In genomic region chr6:82043634-82044033, GRCm38 (mm10) we compare ENCODE assay signal across 12 mouse cellular contexts. TPM values are rescaled to one million over a fixed set of nuclear protein-coding genes. Genes with fewer than 3 reads are reported as not detected.
DNase-seq lines count a peak whose midpoint lies in the region; ATAC-seq and TF ChIP-seq lines count a peak whose summit lies in the region.
"Had no signal": no experiment of that assay in that cellular context is flagged by ENCODE, and none has a peak within 500 bp of the region (broad histone marks: within the 10 kb centered on the region; RNA-seq: fewer than 3 reads in every experiment).

No protein-coding gene starts in this region.

- ATAC-seq in heart, embryonic 13.5 days (ENCODE audit: extremely low read depth, insufficient number of reproducible peaks, low FRiP score, low TSS enrichment), result no peak
- ATAC-seq in liver, embryonic 11.5 days (replicated peaks; ENCODE audit: low FRiP score), result no peak

- TF ChIP-seq CTCF in cortical plate, adult 2 months (IDR thresholded peaks at IDR 0.05; ENCODE audit: extremely low read depth, insufficient read depth, low read length), result no peak

- DNase-seq in heart, adult 18-20 months, result no peak
- peak; percentile 83 for DNase-seq in kidney, adult 9 months
- DNase-seq in liver, embryonic 11.5 days (ENCODE audit: low spot score), result no peak
- DNase-seq in cerebellum, postnatal 4 days (ENCODE audit: low spot score in 2 of 2), result no peak
- no peak for DNase-seq in left cerebral cortex, adult 8-10 months (ENCODE audit: low spot score in 2 of 2)
- no peak for DNase-seq in gastrocnemius, postnatal 10 days
- DNase-seq: cerebellum, postnatal 14 days; gastrocnemius, postnatal 36 days; lung, adult 18-20 months had no signal

- WGBS in heart, embryonic 13.5 days, result 59% methylated on average over 4 of the region's 4 CpGs
- 46% methylated on average over 4 of the region's 4 CpGs for WGBS in liver, embryonic 11.5 days

- no peak for TF ChIP-seq POLR2A in cortical plate, adult 2 months (IDR thresholded peaks at IDR 0.05; ENCODE audit: extremely low read depth, insufficient read depth, low read length)

- H3K9ac ChIP-seq in heart, embryonic 13.5 days, result 0 out of 2 replicates have a peak overlapping the region, but pooled peaks have one; percentile 83
- H3K9ac ChIP-seq in liver, embryonic 11.5 days (ENCODE audit: low read depth, low read length), result no peak overlapping the region
- H3K9ac ChIP-seq: forebrain, embryonic 12.5 days had no signal

- peaks cover 35% of the 10 kb centered on the region for H3K27me3 ChIP-seq in heart, embryonic 13.5 days (replicated peaks)
- peaks cover 31% of the 10 kb centered on the region for H3K27me3 ChIP-seq in liver, embryonic 11.5 days (replicated peaks; ENCODE audit: control insufficient read depth, insufficient read depth, low read length)

- no peaks in the 10 kb centered on the region for H3K36me3 ChIP-seq in heart, embryonic 13.5 days
- no peaks in the 10 kb centered on the region for H3K36me3 ChIP-seq in liver, embryonic 11.5 days (ENCODE audit: control insufficient read depth, insufficient read depth, low read length)
- H3K36me3 ChIP-seq: forebrain, embryonic 12.5 days had no signal

- peak overlapping the region; percentile 74; the same call in 1 of the 2 replicates for H3K4me3 ChIP-seq in heart, embryonic 13.5 days
- H3K4me3 ChIP-seq in cortical plate, adult 2 months (ENCODE audit: insufficient read depth, low read length), result peak overlapping the region; percentile 44; the same call in 1 of the 2 replicates
- H3K4me3 ChIP-seq in liver, embryonic 11.5 days (ENCODE audit: low read depth, low read length), result no peak overlapping the region

- peaks cover 55% of the 10 kb centered on the region for H3K4me1 ChIP-seq in heart, embryonic 13.5 days
- H3K4me1 ChIP-seq in cortical plate, adult 2 months (ENCODE audit: control insufficient read depth, insufficient read depth, low read length), result no peaks in the 10 kb centered on the region
- 0 out of 2 replicates have a peak, but pooled peaks cover 6% of the 10 kb centered on the region for H3K4me1 ChIP-seq in liver, embryonic 11.5 days (replicated peaks; ENCODE audit: control insufficient read depth, insufficient read depth, low read length)

- H3K27ac ChIP-seq in heart, embryonic 13.5 days (replicated peaks), result no peak overlapping the region
- no peak overlapping the region for H3K27ac ChIP-seq in cortical plate, adult 2 months (ENCODE audit: insufficient read depth, low read length)
- no peak overlapping the region for H3K27ac ChIP-seq in liver, embryonic 11.5 days (ENCODE audit: low read depth, low read length)
- H3K27ac ChIP-seq: forebrain, embryonic 12.5 days had no signal

- H3K9me3 ChIP-seq in heart, embryonic 13.5 days, result no peaks in the 10 kb centered on the region
- no peaks in the 10 kb centered on the region for H3K9me3 ChIP-seq in liver, embryonic 11.5 days (ENCODE audit: control insufficient read depth, low read length)
- H3K9me3 ChIP-seq: forebrain, embryonic 12.5 days had no signal

- H3K4me2 ChIP-seq in heart, embryonic 13.5 days, result peak overlapping the region; percentile 99
- H3K4me2 ChIP-seq in liver, embryonic 11.5 days, result peak overlapping the region; percentile 58; the same call in 1 of the 2 replicates

RNA-seq across cellular contexts. Expression of gene Eva1a, which starts 2.8 kb away (rescaled TPM):
- 6.9 and 7.9 TPM in 2 replicates for polyA plus RNA-seq in heart, embryonic 13.5 days (2015; fragmentation: Nextera tagmentation; extraction: Ambion mirVana)
- 1 to 10 TPM; 2.0 to 3.7 TPM for total RNA-seq in heart, adult 18-20 months (2021)
- polyA plus RNA-seq in cortical plate, adult 2 months (2012; rRNA removed), result 17.1 and 17.3 TPM in 2 replicates
- polyA plus RNA-seq in liver, embryonic 11.5 days (2014; fragmentation: Nextera tagmentation; extraction: Ambion mirVana), result 4.2 and 4.6 TPM in 2 replicates
- 10 to 100 TPM; 10.2 to 13.8 (median 13.0) TPM for total RNA-seq in left cerebral cortex, adult 8-10 months (2022)
- total RNA-seq in gastrocnemius, postnatal 10 days (2021), result 1 to 10 TPM; 2.0 to 2.1 TPM
